Mouse (Mus musculus): ENCODE results near the gene Dcun1d2. TPM values are rescaled to one million over a fixed set of nuclear protein-coding genes. Genes with fewer than 3 reads are reported as not detected.

Gene Dcun1d2
- polyA plus RNA-seq, 1 experiment from 2014 or later, result 6.9 TPM

- no peak for ATAC-seq (ENCODE audit: low read depth)
- no peaks in the 10 kb centered on the region for H3K36me3 ChIP-seq (ENCODE audit: control insufficient read depth, insufficient read depth)
- no peak overlapping the region for H3K4me2 ChIP-seq (ENCODE audit: low read depth, low read length)
- H3K4me3 ChIP-seq (ENCODE audit: low read depth, low read length), result no peak overlapping the region
- H3K9ac ChIP-seq (ENCODE audit: low read depth, low read length), result no peak overlapping the region
- 55% methylated on average over 9 of the region's 9 CpGs for WGBS (ENCODE audit: insufficient replicate concordance)
- H3K9me3 ChIP-seq (replicated peaks; ENCODE audit: control insufficient read depth, low read length), result no peaks in the 10 kb centered on the region
- H3K27me3 ChIP-seq (ENCODE audit: control insufficient read depth, insufficient read depth, low read depth, low read length), result peaks cover 6% of the 10 kb centered on the region; the same call in 1 of the 2 replicates
- no peaks in the 10 kb centered on the region for H3K4me1 ChIP-seq (ENCODE audit: control insufficient read depth, low read depth, low read length)
- H3K27ac ChIP-seq (ENCODE audit: low read length), result no peak overlapping the region
Observed at GRCm38 (mm10) chr8:13224426-13224825, 63.5 kb downstream of the Dcun1d2 start.

GRCm38 (mm10) chr8:13218441-13218840 lies 69.5 kb downstream of the Dcun1d2 start:
- Histone ChIP-seq H3K4me3 (ENCODE audit: low read depth, low read length) (no peak overlapping the region), H3K27me3 (ENCODE audit: control insufficient read depth, insufficient read depth, low read depth, low read length) (peaks cover 3% of the 10 kb centered on the region; the same call in 1 of the 2 replicates), H3K4me2 (ENCODE audit: low read depth, low read length) (no peak overlapping the region), H3K27ac (ENCODE audit: low read length) (no peak overlapping the region), H3K9me3 (replicated peaks; ENCODE audit: control insufficient read depth, low read length) (no peaks in the 10 kb centered on the region), H3K36me3 (ENCODE audit: control insufficient read depth, insufficient read depth) (no peaks in the 10 kb centered on the region), H3K9ac (ENCODE audit: low read depth, low read length) (no peak overlapping the region), H3K4me1 (ENCODE audit: control insufficient read depth, low read depth, low read length) (peaks cover 5% of the 10 kb centered on the region)
- no peak for ATAC-seq (ENCODE audit: low read depth)
- WGBS (ENCODE audit: insufficient replicate concordance), result 61% methylated on average over 4 of the region's 4 CpGs

- ATAC-seq (ENCODE audit: low read depth), result no peak
Observed at GRCm38 (mm10) chr8:13217986-13218385, 69.9 kb downstream of the Dcun1d2 start.

GRCm38 (mm10) chr8:13217093-13217492 lies 70.8 kb downstream of the Dcun1d2 start:
- Histone ChIP-seq H3K4me3 (ENCODE audit: low read depth, low read length) (no peak overlapping the region), H3K4me1 (ENCODE audit: control insufficient read depth, low read depth, low read length) (peaks cover 9% of the 10 kb centered on the region), H3K36me3 (ENCODE audit: control insufficient read depth, insufficient read depth) (no peaks in the 10 kb centered on the region), H3K27me3 (ENCODE audit: control insufficient read depth, insufficient read depth, low read depth, low read length) (no peaks in the 10 kb centered on the region), H3K9me3 (replicated peaks; ENCODE audit: control insufficient read depth, low read length) (no peaks in the 10 kb centered on the region), H3K9ac (ENCODE audit: low read depth, low read length) (no peak overlapping the region), H3K27ac (ENCODE audit: low read length) (no peak overlapping the region), H3K4me2 (ENCODE audit: low read depth, low read length) (no peak overlapping the region)
- ATAC-seq (ENCODE audit: low read depth), result no peak
- WGBS (ENCODE audit: insufficient replicate concordance), result 50% methylated on average over 5 of the region's 5 CpGs

More at GRCm38 (mm10) chr8:13217986-13218385, 69.9 kb downstream of the Dcun1d2 start:
- no peak overlapping the region for H3K4me3 ChIP-seq (ENCODE audit: low read depth, low read length)
- no peak overlapping the region for H3K27ac ChIP-seq (ENCODE audit: low read length)
- no peaks in the 10 kb centered on the region for H3K9me3 ChIP-seq (replicated peaks; ENCODE audit: control insufficient read depth, low read length)
- H3K4me1 ChIP-seq (ENCODE audit: control insufficient read depth, low read depth, low read length), result peaks cover 9% of the 10 kb centered on the region
- no peak overlapping the region for H3K9ac ChIP-seq (ENCODE audit: low read depth, low read length)
- no peak overlapping the region for H3K4me2 ChIP-seq (ENCODE audit: low read depth, low read length)
- no peaks in the 10 kb centered on the region for H3K36me3 ChIP-seq (ENCODE audit: control insufficient read depth, insufficient read depth)
- H3K27me3 ChIP-seq (ENCODE audit: control insufficient read depth, insufficient read depth, low read depth, low read length), result peaks cover 3% of the 10 kb centered on the region; the same call in 1 of the 2 replicates

- ATAC-seq (ENCODE audit: low read depth), result peak; percentile 42; the same call in 1 of the 2 replicates
Observed at GRCm38 (mm10) chr8:13216386-13216785, 71.5 kb downstream of the Dcun1d2 start.

GRCm38 (mm10) chr8:13213479-13214268 lies 74.3 kb downstream of the Dcun1d2 start:
- H3K36me3 ChIP-seq (ENCODE audit: control insufficient read depth, insufficient read depth), result no peaks in the 10 kb centered on the region
- no peak overlapping the region for H3K9ac ChIP-seq (ENCODE audit: low read depth, low read length)
- H3K27ac ChIP-seq (ENCODE audit: low read length), result peak overlapping the region; percentile 28; the same call in 1 of the 2 replicates
- no peaks in the 10 kb centered on the region for H3K9me3 ChIP-seq (replicated peaks; ENCODE audit: control insufficient read depth, low read length)
- WGBS (ENCODE audit: insufficient replicate concordance), result 6% methylated on average over 10 of the region's 10 CpGs
- H3K4me3 ChIP-seq (ENCODE audit: low read depth, low read length), result no peak overlapping the region
- ATAC-seq (ENCODE audit: low read depth), result peak; percentile 66
- no peaks in the 10 kb centered on the region for H3K27me3 ChIP-seq (ENCODE audit: control insufficient read depth, insufficient read depth, low read depth, low read length)
- 0 out of 2 replicates have a peak overlapping the region, but pooled peaks have one; percentile 19 for H3K4me2 ChIP-seq (ENCODE audit: low read depth, low read length)
- H3K4me1 ChIP-seq (ENCODE audit: control insufficient read depth, low read depth, low read length), result peaks cover 22% of the 10 kb centered on the region

More at GRCm38 (mm10) chr8:13216386-13216785, 71.5 kb downstream of the Dcun1d2 start:
- no peaks in the 10 kb centered on the region for H3K9me3 ChIP-seq (replicated peaks; ENCODE audit: control insufficient read depth, low read length)
- H3K4me2 ChIP-seq (ENCODE audit: low read depth, low read length), result no peak overlapping the region
- H3K4me3 ChIP-seq (ENCODE audit: low read depth, low read length), result no peak overlapping the region
- peaks cover 9% of the 10 kb centered on the region for H3K4me1 ChIP-seq (ENCODE audit: control insufficient read depth, low read depth, low read length)
- H3K27ac ChIP-seq (ENCODE audit: low read length), result no peak overlapping the region
- H3K36me3 ChIP-seq (ENCODE audit: control insufficient read depth, insufficient read depth), result no peaks in the 10 kb centered on the region
- no peaks in the 10 kb centered on the region for H3K27me3 ChIP-seq (ENCODE audit: control insufficient read depth, insufficient read depth, low read depth, low read length)
- H3K9ac ChIP-seq (ENCODE audit: low read depth, low read length), result no peak overlapping the region
- WGBS (ENCODE audit: insufficient replicate concordance), result 63% methylated on average over 8 of the region's 8 CpGs

GRCm38 (mm10) chr8:13209770-13210169 lies 78.2 kb downstream of the Dcun1d2 start:
- H3K9me3 ChIP-seq (replicated peaks; ENCODE audit: control insufficient read depth, low read length), result no peaks in the 10 kb centered on the region
- 72% methylated on average over 1 of the region's 1 CpGs for WGBS (ENCODE audit: insufficient replicate concordance)
- H3K36me3 ChIP-seq (ENCODE audit: control insufficient read depth, insufficient read depth), result no peaks in the 10 kb centered on the region
- 0 out of 2 replicates have a peak, but pooled peaks have one; percentile 15 for ATAC-seq (ENCODE audit: low read depth)
- peak overlapping the region; percentile 79; the same call in 1 of the 2 replicates for H3K27ac ChIP-seq (ENCODE audit: low read length)
- no peaks in the 10 kb centered on the region for H3K27me3 ChIP-seq (ENCODE audit: control insufficient read depth, insufficient read depth, low read depth, low read length)
- H3K9ac ChIP-seq (ENCODE audit: low read depth, low read length), result peak overlapping the region; percentile 9; the same call in 1 of the 2 replicates
- H3K4me2 ChIP-seq (ENCODE audit: low read depth, low read length), result no peak overlapping the region
- H3K4me1 ChIP-seq (ENCODE audit: control insufficient read depth, low read depth, low read length), result peaks cover 60% of the 10 kb centered on the region
- H3K4me3 ChIP-seq (ENCODE audit: low read depth, low read length), result no peak overlapping the region

GRCm38 (mm10) chr8:13208627-13209355 lies 79.1 kb downstream of the Dcun1d2 start:
- Histone ChIP-seq H3K36me3 (ENCODE audit: control insufficient read depth, insufficient read depth) (no peaks in the 10 kb centered on the region), H3K4me1 (ENCODE audit: control insufficient read depth, low read depth, low read length) (peaks cover 68% of the 10 kb centered on the region), H3K4me3 (ENCODE audit: low read depth, low read length) (no peak overlapping the region), H3K27me3 (ENCODE audit: control insufficient read depth, insufficient read depth, low read depth, low read length) (no peaks in the 10 kb centered on the region), H3K9ac (ENCODE audit: low read depth, low read length) (peak overlapping the region; percentile 32; the same call in 1 of the 2 replicates), H3K4me2 (ENCODE audit: low read depth, low read length) (peak overlapping the region; percentile 21; the same call in 1 of the 2 replicates), H3K27ac (ENCODE audit: low read length) (peak overlapping the region; percentile 79), H3K9me3 (replicated peaks; ENCODE audit: control insufficient read depth, low read length) (no peaks in the 10 kb centered on the region)
- peak; percentile 66 for ATAC-seq (ENCODE audit: low read depth)
- 32% methylated on average over 6 of the region's 6 CpGs for WGBS (ENCODE audit: insufficient replicate concordance)
